Mouse (Mus musculus) liver, embryonic 14.5 days (tissue): ENCODE data around the gene Atp5j.

ENCODE experiments used
- CTCF ChIP-seq: IDR thresholded peaks from 2 replicates; pipeline ENCODE4 v1.5.1; 2016; ENCODE audit warnings: antibody characterized with exemption, low read depth, control low read depth
- EP300 ChIP-seq: IDR thresholded peaks from 2 replicates; pipeline ENCODE4 v1.6.1; 2016; ENCODE audit warnings: antibody characterized with exemption, low read depth

- TF ChIP-seq CTCF (no peak), EP300 (no peak)
These were observed 10.4 kb downstream of the Atp5j start for GRCm38 (mm10) chr16:84825009-84825408.
